Mouse (Mus musculus) 3T3-L1 (cell line): ENCODE data around the gene Agt.

Experiments used
- DNase-seq: peaks from one replicate; pipeline ENCODE4 v3.0.0-alpha.2; 2015; ENCODE audit warnings: low read depth, low spot score

Gene Agt

DNA sequence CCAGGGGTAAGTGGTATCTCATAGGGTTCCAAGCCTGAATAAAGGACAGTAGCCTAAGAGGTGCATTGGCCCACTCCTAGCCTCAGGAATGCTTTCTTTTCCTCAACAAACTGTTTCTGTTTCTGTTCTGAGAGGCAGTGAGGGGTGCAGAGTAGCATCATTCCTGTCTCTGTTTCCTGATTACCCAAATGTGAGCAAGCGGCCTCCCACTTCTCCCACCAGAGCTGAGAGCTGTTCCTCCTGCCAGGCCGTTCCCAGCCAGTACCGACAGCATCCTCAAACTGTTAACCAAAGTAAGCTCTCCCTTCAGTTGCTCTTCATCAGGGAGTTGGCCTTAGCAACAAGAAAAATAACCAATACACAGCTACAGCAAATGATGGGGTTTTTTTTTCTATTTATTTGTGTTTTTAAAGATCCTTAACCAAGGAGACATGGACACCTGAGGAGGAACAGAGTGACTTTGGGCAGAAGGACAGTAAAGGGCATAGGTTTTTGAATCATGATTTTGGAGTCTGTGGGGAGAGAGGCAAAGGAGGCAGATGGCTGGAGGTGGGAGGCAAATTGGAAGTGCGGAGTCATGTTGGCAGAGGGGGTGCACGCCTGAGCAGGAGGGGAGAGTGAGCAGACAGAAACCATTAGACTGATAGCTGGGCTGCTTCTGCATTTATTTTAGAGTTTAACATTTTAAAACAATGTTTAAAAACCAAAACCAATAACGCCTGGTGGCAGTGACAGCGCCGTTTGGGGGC, 61.8 kb downstream of the Agt start:
- no peak for DNase-seq
